In the genomic region with DNA sequence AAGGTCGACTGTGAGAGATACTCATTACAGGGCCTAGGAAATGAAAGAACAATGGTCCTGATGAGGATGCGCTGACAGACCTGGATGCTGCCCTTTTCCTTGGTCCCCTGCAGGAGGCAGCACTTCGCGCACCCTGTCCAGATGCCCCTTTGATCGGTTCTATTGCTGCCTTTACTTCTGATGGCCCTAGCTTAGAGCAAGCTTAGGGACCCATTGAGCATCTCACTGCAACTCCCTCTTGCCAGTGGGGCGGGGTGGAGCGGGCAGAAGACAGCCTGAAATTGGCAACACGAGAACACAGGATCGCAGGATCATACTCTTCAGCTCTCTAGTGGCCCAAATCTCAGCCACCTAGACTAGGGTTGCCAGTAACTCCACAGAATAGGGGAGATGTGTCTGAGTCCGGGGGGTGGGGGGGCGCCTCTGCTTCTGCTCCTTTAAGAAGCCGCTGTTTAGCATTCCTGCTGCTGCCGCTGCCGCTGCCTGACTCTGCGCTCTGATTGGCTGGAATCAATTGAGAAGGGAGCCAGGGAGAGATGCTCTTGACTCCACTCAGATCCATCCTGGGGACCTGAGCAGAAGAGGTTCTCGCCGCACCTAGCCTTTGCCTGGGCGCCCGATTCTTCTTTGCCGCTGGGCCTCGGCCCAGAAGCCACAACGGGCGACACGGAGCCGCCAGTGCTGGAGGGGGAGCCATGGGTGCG, we compare ENCODE assay signal across 8 mouse cellular contexts. TPM values are rescaled to one million over a fixed set of nuclear protein-coding genes. Genes with fewer than 3 reads are reported as not detected.
A peak's percentile ranks its signal among the peaks of the same experiment; 100 is the strongest.
DNase-seq lines count a peak whose midpoint lies in the region; ATAC-seq and TF ChIP-seq lines count a peak whose summit lies in the region.

A gene (plus strand): TSS at position 542 of the 704 bp plus-strand sequence.

- peak; percentile 35 for DNase-seq in gastrocnemius, adult 2 months
- DNase-seq in gastrocnemius, postnatal 14 days = no peak
- DNase-seq in adrenal gland, postnatal 36 days = peak; percentile 18 to 27
- peak; percentile 72 for DNase-seq in embryonic facial prominence, embryonic 14.5 days (ENCODE audit: low spot score)
- peak; percentile 9 to 22 for DNase-seq in heart, postnatal 14 days
- DNase-seq in left cerebral cortex, adult 18-20 months (ENCODE audit: low spot score in 2 of 2) = peak; percentile 64 to 71
- DNase-seq in mesoderm, embryonic 11.5 days (ENCODE audit: low read depth, low spot score) = peak; percentile 73
- peak; percentile 37 for DNase-seq in splenic B cell, adult 2 months (ENCODE audit: low read depth, low spot score)

- H3K4me1 ChIP-seq in embryonic facial prominence, embryonic 14.5 days (ENCODE audit: control insufficient read depth, insufficient read depth, low read length) = no peaks in the 10 kb centered on the region

- peak within 1 kb of the TSS; percentile 67 for H3K4me2 ChIP-seq in embryonic facial prominence, embryonic 14.5 days (ENCODE audit: low read depth, low read length)

- intact Hi-C loops in gastrocnemius, adult 2 months (cut with DNase I) = no loop called here
- intact Hi-C loops in gastrocnemius, postnatal 14 days (cut with DNase I; ENCODE audit: low total_unique reads) = no loop called here
- intact Hi-C loops in heart, postnatal 14 days (cut with DNase I) = no loop called here

- H3K9me3 ChIP-seq in embryonic facial prominence, embryonic 14.5 days (ENCODE audit: control insufficient read depth, low read length) = no peaks in the 10 kb centered on the region

- peak; percentile 92 for ATAC-seq in embryonic facial prominence, embryonic 14.5 days (ENCODE audit: low read depth)

- peak within 1 kb of the TSS; percentile 48; the same call in 1 of the 2 replicates for H3K9ac ChIP-seq in embryonic facial prominence, embryonic 14.5 days (ENCODE audit: low read depth, low read length)

- 24% methylated on average over 18 of the region's 26 CpGs for WGBS in embryonic facial prominence, embryonic 14.5 days

- peak; percentile 33 for TF ChIP-seq CTCF in gastrocnemius, adult 2 months (IDR thresholded peaks at IDR 0.05)

- no peak within 1 kb of the TSS for H3K27ac ChIP-seq in gastrocnemius, adult 2 months
- H3K27ac ChIP-seq in embryonic facial prominence, embryonic 14.5 days (replicated peaks; ENCODE audit: low read depth, low read length) = no peak within 1 kb of the TSS

- no peaks in the 10 kb centered on the region for H3K36me3 ChIP-seq in embryonic facial prominence, embryonic 14.5 days (ENCODE audit: control insufficient read depth, insufficient read depth, low read length)
- no peaks in the 10 kb centered on the region for H3K36me3 ChIP-seq in splenic B cell, adult 2 months (ENCODE audit: control insufficient read depth, insufficient read depth, low read length, poor library complexity, severe bottlenecking)

- peak within 1 kb of the TSS; percentile 69 for H3K4me3 ChIP-seq in gastrocnemius, adult 2 months
- H3K4me3 ChIP-seq in embryonic facial prominence, embryonic 14.5 days (ENCODE audit: low read depth, low read length) = peak within 1 kb of the TSS; percentile 40

- peaks cover 13% of the 10 kb centered on the region for H3K27me3 ChIP-seq in embryonic facial prominence, embryonic 14.5 days (replicated peaks; ENCODE audit: control insufficient read depth, insufficient read depth, low read length)
- no peaks in the 10 kb centered on the region for H3K27me3 ChIP-seq in splenic B cell, adult 2 months (ENCODE audit: control insufficient read depth, insufficient read depth, low read length, poor library complexity, severe bottlenecking)

RNA-seq across cellular contexts. Expression of the gene that starts here (rescaled TPM):
- 1 to 10 TPM; 1.7 to 2.0 TPM for total RNA-seq in gastrocnemius, adult 2 months (2021)
- total RNA-seq in gastrocnemius, postnatal 14 days (2021) = 1 to 10 TPM; 1.7 to 2.3 TPM
- 10 to 100 TPM; 39.1 to 43.5 TPM for total RNA-seq in adrenal gland, postnatal 36 days (2021)
- polyA plus RNA-seq in embryonic facial prominence, embryonic 14.5 days (2014; fragmentation: Nextera tagmentation; extraction: Ambion mirVana) = 4.5 and 6.2 TPM in 2 replicates
- total RNA-seq in heart, postnatal 14 days (2021) = 1 to 10 TPM; 3.1 to 4.8 TPM
- total RNA-seq in left cerebral cortex, adult 18-20 months (2021) = 100 to 1,000 TPM; 136 to 140 TPM

Comparison
In these comparisons a context has a peak if more than half of its experiments do, and no peak if none do; other contexts are left out.
1. RNA of the gene that starts here (total RNA-seq): 136 to 140 TPM in left cerebral cortex, adult 18-20 months and 39.1 to 43.5 TPM in adrenal gland, postnatal 36 days; 3.1 to 4.8 TPM in heart, postnatal 14 days, 1.7 to 2.3 TPM in gastrocnemius, postnatal 14 days and 1.7 to 2.0 TPM in gastrocnemius, adult 2 months; every median in the first group is over 4 times any median in the second.